Mouse (Mus musculus) lung, embryonic 14.5 days (tissue): ENCODE measurements around the gene Dgkd. TPM values are rescaled to one million over a fixed set of nuclear protein-coding genes. Genes with fewer than 3 reads are reported as not detected.
A peak's percentile ranks its signal among the peaks of the same experiment; 100 is the strongest.

ENCODE experiments used
- ATAC-seq: fragments of 200-750 bp; cut with Nextera tagmentation; 2 replicates; pipeline ENCODE4 v1.8.0; 2017; ENCODE audit warnings: mild to moderate bottlenecking, moderate TSS enrichment, moderate library complexity; ENCODE audit not compliant: insufficient read depth
- DNase-seq: peaks from one replicate; pipeline ENCODE4 v3.0.0-alpha.2; 2015
- H3K27ac ChIP-seq: fragments of 300-500 bp; sonication (generic); 2 replicates; pipeline ENCODE4 v1.5.1; 2014; ENCODE audit warnings: low read depth, mild to moderate bottlenecking, moderate library complexity
- H3K27me3 ChIP-seq: fragments of 300-500 bp; sonication (generic); 2 replicates; pipeline ENCODE4 v1.6.1; 2014; ENCODE audit warnings: low read length, control low read depth; ENCODE audit not compliant: insufficient read depth
- H3K36me3 ChIP-seq: fragments of 300-500 bp; sonication (generic); 2 replicates; pipeline ENCODE4 v1.6.1; 2014; ENCODE audit warnings: control low read depth; ENCODE audit not compliant: insufficient read depth
- H3K4me1 ChIP-seq: fragments of 300-500 bp; sonication (generic); 2 replicates; pipeline ENCODE4 v1.6.1; 2014; ENCODE audit warnings: antibody characterized with exemption, control low read depth; ENCODE audit not compliant: insufficient read depth
- H3K4me2 ChIP-seq: fragments of 300-500 bp; sonication (generic); 2 replicates; pipeline ENCODE4 v1.6.1; 2014; ENCODE audit warnings: mild to moderate bottlenecking
- H3K4me3 ChIP-seq: fragments of 300-500 bp; sonication (generic); 2 replicates; pipeline ENCODE4 v1.5.1; 2014; ENCODE audit warnings: low read depth, low read length
- H3K9ac ChIP-seq: fragments of 300-500 bp; sonication (generic); 2 replicates; pipeline ENCODE4 v1.6.1; 2014
- H3K9me3 ChIP-seq: fragments of 300-500 bp; sonication (generic); 2 replicates; pipeline ENCODE4 v1.6.1; 2016; ENCODE audit warnings: low read depth, low read length, control low read depth
- CTCF ChIP-seq: IDR thresholded peaks from 2 replicates; pipeline ENCODE4 v1.5.1; 2016; ENCODE audit warnings: antibody characterized with exemption, low read depth
- WGBS: fragments of 180-500 bp; shearing (Covaris S2); extraction: QIAGEN DNeasy Blood & Tissue Kit; methylation state at CpG from one replicate; pipeline ENCODE4 v1.1.7; 2014; 5-methylcytosine and 5-hydroxymethylcytosine counted together
- polyA plus RNA-seq: library from polyadenylated mRNA; unstranded; fragments of >200 nt; fragmentation: Nextera tagmentation; extraction: Ambion mirVana; gene quantifications from 2 replicates; pipeline ENCODE4 v1.2.1, GENCODE M21; 2014

The Dgkd gene
- polyA plus RNA-seq, 1 experiment from 2014 or later = 36.1 TPM

GRCm38 (mm10) chr1:87880856-87881255, 27.8 kb downstream of the Dgkd start:
- peaks cover 24% of the 10 kb centered on the region for H3K36me3 ChIP-seq
- ATAC-seq (0 out of 2 replicates have a peak, but pooled peaks have one; percentile 5), DNase-seq (peak; percentile 9)
- no peak overlapping the region; the same call in 1 of the 2 replicates for H3K27ac ChIP-seq
- no peak overlapping the region for H3K4me2 ChIP-seq
- peaks cover 33% of the 10 kb centered on the region for H3K4me1 ChIP-seq
- H3K4me3 ChIP-seq = no peak overlapping the region
- 26% methylated on average over 2 of the region's 2 CpGs for WGBS
- no peaks in the 10 kb centered on the region for H3K9me3 ChIP-seq
- TF ChIP-seq CTCF = no peak
- no peak overlapping the region for H3K9ac ChIP-seq
- H3K27me3 ChIP-seq = no peaks in the 10 kb centered on the region

- peak; percentile 19 for DNase-seq
- Histone ChIP-seq H3K4me2 (no peak overlapping the region), H3K36me3 (peaks cover 24% of the 10 kb centered on the region), H3K27me3 (no peaks in the 10 kb centered on the region), H3K9me3 (no peaks in the 10 kb centered on the region), H3K4me1 (peaks cover 33% of the 10 kb centered on the region), H3K4me3 (no peak overlapping the region), H3K9ac (no peak overlapping the region), H3K27ac (no peak overlapping the region)
- TF ChIP-seq CTCF = no peak
- WGBS = 51% methylated on average over 4 of the region's 4 CpGs
- ATAC-seq = no peak
Measured at GRCm38 (mm10) chr1:87881726-87882125, 28.6 kb downstream of the Dgkd start.

- Histone ChIP-seq H3K27ac (no peak overlapping the region), H3K27me3 (no peaks in the 10 kb centered on the region), H3K9me3 (no peaks in the 10 kb centered on the region), H3K4me3 (no peak overlapping the region), H3K9ac (no peak overlapping the region), H3K4me1 (peaks cover 28% of the 10 kb centered on the region), H3K4me2 (no peak overlapping the region), H3K36me3 (peaks cover 24% of the 10 kb centered on the region)
- DNase-seq (no peak), ATAC-seq (no peak)
- TF ChIP-seq CTCF = no peak
Measured at GRCm38 (mm10) chr1:87882554-87882953, 29.5 kb downstream of the Dgkd start.

GRCm38 (mm10) chr1:87890960-87891359, 37.9 kb downstream of the Dgkd start:
- Histone ChIP-seq H3K27ac (peak overlapping the region; percentile 58), H3K9ac (no peak overlapping the region), H3K4me1 (no peaks in the 10 kb centered on the region; the same call in 1 of the 2 replicates), H3K27me3 (no peaks in the 10 kb centered on the region), H3K4me3 (no peak overlapping the region), H3K9me3 (no peaks in the 10 kb centered on the region), H3K4me2 (no peak overlapping the region), H3K36me3 (no peaks in the 10 kb centered on the region)
- DNase-seq = peak; percentile 72
- no peak for TF ChIP-seq CTCF
- 22% methylated on average over 1 of the region's 1 CpGs for WGBS
- ATAC-seq = peak; percentile 38; the same call in 1 of the 2 replicates

- Histone ChIP-seq H3K4me3 (no peak overlapping the region), H3K36me3 (no peaks in the 10 kb centered on the region), H3K27me3 (no peaks in the 10 kb centered on the region), H3K4me1 (no peaks in the 10 kb centered on the region; the same call in 1 of the 2 replicates), H3K27ac (peak overlapping the region; percentile 58), H3K9me3 (no peaks in the 10 kb centered on the region), H3K9ac (no peak overlapping the region), H3K4me2 (no peak overlapping the region)
- WGBS = 76% methylated on average over 4 of the region's 4 CpGs
- TF ChIP-seq CTCF = no peak
- ATAC-seq (no peak), DNase-seq (peak; percentile 28)
Measured at GRCm38 (mm10) chr1:87891634-87892033, 38.5 kb downstream of the Dgkd start.

- H3K9ac ChIP-seq = no peak overlapping the region
- 81% methylated on average over 2 of the region's 2 CpGs for WGBS
- TF ChIP-seq CTCF = no peak
- H3K9me3 ChIP-seq = no peaks in the 10 kb centered on the region
- no peak overlapping the region for H3K4me2 ChIP-seq
- H3K4me3 ChIP-seq = no peak overlapping the region
- no peak overlapping the region for H3K27ac ChIP-seq
- no peaks in the 10 kb centered on the region for H3K36me3 ChIP-seq
- no peak for DNase-seq
- H3K27me3 ChIP-seq = no peaks in the 10 kb centered on the region
- H3K4me1 ChIP-seq = no peaks in the 10 kb centered on the region; the same call in 1 of the 2 replicates
- ATAC-seq = no peak
Measured at GRCm38 (mm10) chr1:87892499-87892898, 39.4 kb downstream of the Dgkd start.

- H3K27ac ChIP-seq = no peak overlapping the region
- no peaks in the 10 kb centered on the region for H3K27me3 ChIP-seq
- H3K36me3 ChIP-seq = no peaks in the 10 kb centered on the region
- no peak for TF ChIP-seq CTCF
- H3K4me3 ChIP-seq = no peak overlapping the region
- ATAC-seq = no peak
- no peaks in the 10 kb centered on the region for H3K9me3 ChIP-seq
- no peak overlapping the region for H3K4me2 ChIP-seq
- no peak for DNase-seq
- H3K9ac ChIP-seq = no peak overlapping the region
- H3K4me1 ChIP-seq = no peaks in the 10 kb centered on the region; the same call in 1 of the 2 replicates
- 93% methylated on average over 4 of the region's 4 CpGs for WGBS
Measured at GRCm38 (mm10) chr1:87893414-87893813, 40.3 kb downstream of the Dgkd start.

GRCm38 (mm10) chr1:87896921-87897320, 43.8 kb downstream of the Dgkd start:
- Histone ChIP-seq H3K4me3 (no peak overlapping the region), H3K27me3 (no peaks in the 10 kb centered on the region), H3K9ac (no peak overlapping the region), H3K4me2 (no peak overlapping the region), H3K27ac (no peak overlapping the region), H3K4me1 (no peaks in the 10 kb centered on the region; the same call in 1 of the 2 replicates), H3K9me3 (no peaks in the 10 kb centered on the region), H3K36me3 (no peaks in the 10 kb centered on the region)
- WGBS = 82% methylated on average over 2 of the region's 2 CpGs
- TF ChIP-seq CTCF = no peak
- no peak for DNase-seq
- no peak for ATAC-seq
